Mouse (Mus musculus) cerebellum, adult 9-11 months (tissue): ENCODE results near the gene Bud23.

Experiments used
- DNase-seq: peaks from one replicate; pipeline ENCODE4 v3.0.0; 2022

Gene Bud23

GRCm38 (mm10) chr5:135016224-135016759 lies 48.5 kb downstream of the Bud23 start:
- DNase-seq = no peak

- DNase-seq = peak; percentile 82
Measured at GRCm38 (mm10) chr5:135015497-135015896, 49.3 kb downstream of the Bud23 start.

DNA sequence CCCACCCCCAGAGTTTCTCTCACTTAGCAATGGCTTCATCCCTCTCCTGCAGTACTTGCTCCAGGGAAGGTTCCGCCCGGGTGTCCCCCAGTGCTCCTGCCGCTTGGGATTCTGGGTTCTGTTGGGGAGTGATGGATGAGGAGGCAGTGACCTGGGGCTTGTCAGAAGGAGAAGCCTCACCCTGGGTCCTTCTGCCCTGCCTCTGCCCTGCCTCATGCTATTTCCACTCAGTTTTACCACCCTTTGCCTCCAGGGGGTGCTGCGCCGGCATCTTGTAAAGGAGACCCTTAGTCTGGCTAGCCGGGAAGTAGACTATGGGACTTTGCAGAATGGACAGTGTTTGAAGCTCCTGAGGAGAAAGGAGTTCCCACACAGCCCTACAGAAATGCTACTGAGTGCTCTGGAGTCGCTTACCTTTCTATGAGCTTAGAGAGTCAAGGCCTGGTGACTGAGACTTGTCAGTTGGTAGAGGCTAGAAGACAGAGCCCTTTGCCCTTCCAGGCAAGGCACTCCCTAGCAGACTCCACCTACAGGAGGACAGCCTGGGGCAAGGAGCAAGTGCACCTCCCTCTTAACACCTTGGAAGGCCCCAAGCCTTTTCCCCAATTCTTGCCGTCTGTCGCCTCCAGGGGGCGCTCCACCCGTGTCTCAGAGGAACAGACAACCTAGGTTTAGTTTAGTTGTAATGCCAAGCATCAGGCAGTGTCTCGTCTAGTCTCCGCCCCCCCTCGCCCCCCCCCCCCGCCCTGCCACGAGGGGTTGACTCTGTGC lies 51.9 kb downstream of the Bud23 start:
- DNase-seq = peak; percentile 83

DNA sequence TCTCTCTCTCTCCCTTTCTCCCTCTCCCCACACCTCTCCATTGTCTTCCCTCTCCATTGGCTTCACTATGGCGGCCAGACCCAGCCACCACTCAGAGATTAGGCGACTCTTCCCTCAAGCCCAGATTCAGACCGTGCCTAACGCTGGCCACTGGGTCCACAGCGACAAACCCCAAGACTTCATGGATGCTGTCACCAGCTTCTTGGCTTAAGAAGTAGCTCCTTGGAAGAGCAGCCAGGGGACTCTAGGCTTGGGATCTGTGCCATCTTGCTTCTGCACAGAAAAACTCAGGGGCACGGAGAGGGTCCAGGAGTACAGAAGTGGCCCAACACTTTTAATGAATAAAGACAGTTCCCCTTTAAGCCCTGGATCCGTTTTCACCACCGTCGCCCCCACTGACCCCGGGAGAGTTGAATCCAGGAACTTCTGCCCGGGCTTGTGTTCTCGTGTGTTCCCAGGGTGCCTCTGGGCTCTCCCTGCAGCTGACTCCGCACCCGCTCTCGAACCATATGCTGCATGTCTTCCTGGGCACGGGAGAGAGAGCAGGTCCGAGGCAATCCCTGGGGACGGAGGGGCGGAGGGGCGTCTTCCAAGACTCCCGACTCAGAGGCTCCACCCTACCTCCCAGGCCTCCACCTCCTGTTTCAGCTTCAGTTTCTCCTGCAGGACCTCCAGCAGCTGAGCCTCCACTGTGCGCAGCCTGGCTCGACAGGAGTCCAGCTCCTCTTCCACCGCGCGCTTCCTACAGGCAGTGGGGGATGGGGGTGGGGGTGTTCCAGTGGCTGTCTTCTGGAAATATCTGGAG lies 52.7 kb downstream of the Bud23 start:
- peak; percentile 59 for DNase-seq

DNA sequence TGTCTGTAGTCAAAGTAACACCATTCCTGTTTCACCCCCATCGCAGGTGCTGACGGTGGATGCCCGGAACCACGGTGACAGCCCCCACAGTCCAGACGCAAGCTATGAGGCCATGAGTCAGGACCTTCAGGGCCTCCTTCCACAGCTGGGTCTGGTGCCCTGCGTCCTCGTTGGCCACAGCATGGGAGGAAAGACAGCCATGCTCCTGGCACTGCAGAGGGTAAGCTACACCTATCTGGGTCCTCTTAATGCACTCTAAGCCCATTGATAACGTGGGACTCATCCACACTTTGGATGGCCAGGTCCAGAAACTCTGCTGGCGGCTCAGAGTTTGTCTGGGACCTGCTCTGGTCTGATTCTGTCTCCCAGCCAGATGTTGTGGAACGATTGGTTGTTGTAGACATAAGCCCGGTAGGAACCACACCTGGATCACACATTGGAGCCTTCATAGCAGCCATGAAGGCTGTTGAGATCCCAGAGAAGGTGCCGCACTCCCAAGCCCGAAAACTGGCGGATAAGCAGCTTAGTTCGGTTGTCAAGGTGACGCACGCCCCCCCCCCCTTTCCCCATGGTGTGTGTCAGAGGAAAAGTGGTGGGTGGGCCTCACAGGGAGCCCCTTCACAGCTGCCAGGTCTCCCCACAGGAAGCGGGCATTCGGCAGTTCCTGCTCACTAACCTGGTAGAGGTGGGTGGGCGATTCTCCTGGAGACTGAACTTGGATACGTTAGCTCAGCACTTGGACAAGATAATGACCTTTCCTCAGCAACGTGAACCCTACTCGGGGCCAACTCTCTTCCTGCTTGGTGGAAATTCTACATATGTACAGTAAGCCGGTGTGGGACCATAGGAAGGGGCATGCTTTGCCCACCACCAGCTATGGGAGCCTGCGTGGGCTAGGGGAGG lies 53.7 kb downstream of the Bud23 start:
- peak; percentile 65 for DNase-seq

- peak; percentile 69 for DNase-seq
Measured at GRCm38 (mm10) chr5:135010320-135010709, 54.4 kb downstream of the Bud23 start.

DNA sequence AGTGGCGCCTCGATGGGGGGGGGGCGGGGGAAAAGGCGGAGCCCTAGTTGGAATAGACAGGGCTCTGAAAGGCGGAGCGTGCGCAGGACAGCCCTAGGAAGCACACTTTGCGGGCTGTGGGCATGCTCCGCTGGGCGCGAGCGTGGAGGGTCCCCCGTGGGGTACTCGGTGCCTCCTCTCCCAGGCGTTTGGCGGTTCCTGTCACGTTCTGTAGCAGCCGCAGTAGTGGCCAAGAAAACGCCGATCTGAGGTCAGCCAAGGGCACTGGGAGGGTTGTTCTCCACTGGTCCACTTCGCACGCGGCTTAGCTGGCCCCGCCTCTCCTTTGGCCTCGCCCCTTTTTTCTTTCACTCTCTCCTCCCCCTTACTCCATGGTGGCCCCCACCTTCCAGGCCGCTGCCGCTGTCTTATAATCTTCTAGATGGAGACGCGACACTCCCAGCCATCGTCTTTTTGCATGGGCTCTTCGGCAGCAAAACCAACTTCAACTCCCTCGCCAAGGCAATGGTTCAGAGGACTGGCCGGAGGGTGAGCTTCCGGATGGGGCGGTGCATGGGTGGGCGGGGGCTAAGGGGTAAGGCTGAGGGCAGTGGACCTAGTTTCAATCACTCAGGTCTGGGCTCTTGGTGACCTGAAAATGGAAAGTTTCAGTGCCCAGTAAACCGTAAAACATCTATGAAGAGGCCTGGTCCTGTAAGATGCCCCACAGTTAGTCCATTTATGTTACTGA lies 55.0 kb downstream of the Bud23 start:
- DNase-seq = peak; percentile 93

DNA sequence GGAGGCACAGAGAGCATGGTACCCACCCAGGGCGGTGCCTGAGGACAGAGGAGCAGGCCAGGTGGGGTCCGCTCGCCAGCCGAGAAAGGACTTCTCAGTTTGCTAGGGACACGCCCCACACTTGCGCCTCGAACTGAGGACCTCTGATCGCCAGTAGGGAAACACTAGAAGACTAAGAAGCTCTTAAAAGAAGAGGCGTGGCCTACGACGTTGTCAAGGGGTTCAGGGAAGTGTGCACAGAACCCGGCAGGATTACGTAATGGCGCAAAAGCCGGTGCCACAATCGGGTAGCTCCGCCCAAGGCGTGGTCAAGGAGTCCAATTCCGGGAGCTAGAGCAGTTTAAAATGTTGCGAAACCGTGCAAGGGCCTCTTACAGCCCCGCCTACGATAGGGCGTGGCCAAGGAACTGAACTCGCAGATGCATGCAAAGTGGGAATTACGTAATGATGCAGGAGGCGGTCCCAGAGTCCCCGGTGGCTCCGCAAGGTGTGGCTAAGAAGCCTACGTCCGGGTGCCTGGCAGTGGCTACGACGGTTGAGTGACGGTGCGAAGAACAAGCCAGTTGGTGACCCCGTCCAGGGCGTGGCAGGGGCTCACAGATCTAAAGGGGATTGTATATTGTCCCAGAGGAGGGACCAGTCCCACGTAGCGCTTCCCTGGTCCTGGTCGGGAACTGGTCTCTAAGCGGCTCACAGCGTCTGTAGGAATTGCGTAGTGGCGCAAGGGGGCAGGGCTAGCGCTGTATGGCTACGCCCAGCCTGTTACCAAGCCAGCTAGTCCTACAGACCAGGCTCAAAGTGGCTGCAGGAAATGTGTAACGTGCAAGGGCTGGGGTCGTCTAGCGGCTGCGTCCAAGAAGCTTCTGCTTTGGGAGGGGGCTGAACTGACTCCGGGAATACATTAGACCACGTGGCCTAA lies 55.8 kb downstream of the Bud23 start, which contains the start of gene Abhd11:
TSS of gene Abhd11 (plus strand) at position 482 of the 919 bp plus-strand sequence.
- DNase-seq = peak; percentile 100

- DNase-seq = peak; percentile 69
Measured at GRCm38 (mm10) chr5:135007802-135008571, 56.8 kb downstream of the Bud23 start.
